Mouse (Mus musculus): ENCODE results near the gene Treml1. TPM values are rescaled to one million over a fixed set of nuclear protein-coding genes. Genes with fewer than 3 reads are reported as not detected.

The Treml1 gene
- polyA plus RNA-seq, 1 experiment from 2014 or later: 0.45 TPM

Other genes starting within 250 kb of the Treml1 start
- gene 9830107B12Rik, start 213.6 kb upstream of the Treml1 start, polyA plus RNA-seq (2014; fragmentation: Nextera tagmentation; extraction: Ambion mirVana): not detected in 2 replicates
- gene A530064D06Rik, start 192.6 kb upstream of the Treml1 start, polyA plus RNA-seq (2014; fragmentation: Nextera tagmentation; extraction: Ambion mirVana): not detected in 2 replicates
- not detected in 2 replicates for gene Trem1, start 127.1 kb upstream of the Treml1 start, polyA plus RNA-seq (2014; fragmentation: Nextera tagmentation; extraction: Ambion mirVana)
- gene Trem3, start 112.1 kb upstream of the Treml1 start, polyA plus RNA-seq (2014; fragmentation: Nextera tagmentation; extraction: Ambion mirVana): not detected in 2 replicates
- gene Treml4, start 95.6 kb upstream of the Treml1 start, polyA plus RNA-seq (2014; fragmentation: Nextera tagmentation; extraction: Ambion mirVana): 0.34 and 0.69 TPM in 2 replicates
- 0.08 and 0.17 TPM in 2 replicates for gene Treml2, start 60.4 kb upstream of the Treml1 start, polyA plus RNA-seq (2014; fragmentation: Nextera tagmentation; extraction: Ambion mirVana)
- gene B430306N03Rik, start 43.8 kb upstream of the Treml1 start, polyA plus RNA-seq (2014; fragmentation: Nextera tagmentation; extraction: Ambion mirVana): 0.51 and 0.59 TPM in 2 replicates
- gene Trem2, start 13.5 kb upstream of the Treml1 start, polyA plus RNA-seq (2014; fragmentation: Nextera tagmentation; extraction: Ambion mirVana): 4.4 and 5.7 TPM in 2 replicates
- 24.1 and 26.5 TPM in 2 replicates for gene Nfya, start 50.0 kb downstream of the Treml1 start, polyA plus RNA-seq (2014; fragmentation: Nextera tagmentation; extraction: Ambion mirVana)
- gene Oard1, start 50.1 kb downstream of the Treml1 start, polyA plus RNA-seq (2014; fragmentation: Nextera tagmentation; extraction: Ambion mirVana): 62.8 and 67.4 TPM in 2 replicates
- gene Apobec2, start 73.0 kb downstream of the Treml1 start, polyA plus RNA-seq (2014; fragmentation: Nextera tagmentation; extraction: Ambion mirVana): 2.9 and 3.5 TPM in 2 replicates
- 0.82 and 1.5 TPM in 2 replicates for gene Tspo2, start 91.6 kb downstream of the Treml1 start, polyA plus RNA-seq (2014; fragmentation: Nextera tagmentation; extraction: Ambion mirVana)
- gene Unc5cl, start 95.0 kb downstream of the Treml1 start, polyA plus RNA-seq (2014; fragmentation: Nextera tagmentation; extraction: Ambion mirVana): 11.6 and 12.5 TPM in 2 replicates